Mouse (Mus musculus) olfactory bulb, adult 2 months (tissue): Measurements from ENCODE around the gene AL732309.1. TPM values are rescaled to one million over a fixed set of nuclear protein-coding genes. Genes with fewer than 3 reads are reported as not detected.

Source experiments
- H3K27ac ChIP-seq: fragments of 200-500 bp; 2 replicates; pipeline ENCODE4 v1.5.1; 2012; ENCODE audit warnings: low read depth, low read length; ENCODE audit not compliant: insufficient read depth
- H3K4me1 ChIP-seq: fragments of 200-500 bp; 2 replicates; pipeline ENCODE4 v1.6.1; 2012; ENCODE audit warnings: low read length; ENCODE audit not compliant: control insufficient read depth, insufficient read depth
- H3K4me3 ChIP-seq: fragments of 200-500 bp; 2 replicates; pipeline ENCODE4 v1.5.1; 2012; ENCODE audit warnings: mild to moderate bottlenecking, low read depth, low read length, moderate library complexity; ENCODE audit not compliant: insufficient read depth
- CTCF ChIP-seq: fragments of 200-500 bp; IDR thresholded peaks from 2 replicates; pipeline ENCODE4 v1.5.1; 2012; ENCODE audit warnings: low read depth, mild to moderate bottlenecking, low read length, moderate library complexity; ENCODE audit not compliant: insufficient read depth
- POLR2A ChIP-seq: fragments of 200-500 bp; IDR thresholded peaks from 2 replicates; pipeline ENCODE4 v1.6.1; 2012; ENCODE audit warnings: mild to moderate bottlenecking, low read depth, low read length, moderate library complexity; ENCODE audit not compliant: insufficient read depth
- WGBS: fragments of 180-500 bp; shearing (Covaris S2); methylation state at CpG from one replicate; pipeline ENCODE4 v1.1.7; 2018; 5-methylcytosine and 5-hydroxymethylcytosine counted together
- polyA plus RNA-seq: library from polyadenylated mRNA; stranded (reverse); fragments of >200 nt; gene quantifications from 2 replicates; pipeline ENCODE4 v1.2.4, GENCODE M21; 2012; ENCODE audit warnings: low replicate concordance; ENCODE audit not compliant: missing spikeins, insufficient read depth, insufficient read length

Gene AL732309.1
- polyA plus RNA-seq, 1 experiment = not detected

- peaks cover 5% of the 10 kb centered on the region for H3K4me1 ChIP-seq
- WGBS = 67% methylated on average over 8 of the region's 8 CpGs
- TF ChIP-seq POLR2A (no peak), CTCF (no peak)
- no peak overlapping the region for H3K4me3 ChIP-seq
- H3K27ac ChIP-seq = peak overlapping the region; percentile 57
Measured at GRCm38 (mm10) chr2:25225811-25226379, 20.8 kb downstream of the AL732309.1 start.

- Histone ChIP-seq H3K4me1 (peaks cover 5% of the 10 kb centered on the region), H3K27ac (peak overlapping the region; percentile 97), H3K4me3 (peak overlapping the region; percentile 90)
- 1% methylated on average over 41 of the region's 41 CpGs for WGBS
- TF ChIP-seq POLR2A (0 out of 2 replicates have a peak, but pooled peaks have one; percentile 45), CTCF (no peak)
Measured at GRCm38 (mm10) chr2:25224766-25225752, 21.6 kb downstream of the AL732309.1 start.

GRCm38 (mm10) chr2:25224492-25224765 lies 22.2 kb downstream of the AL732309.1 start, which contains the start of gene Tubb4b:
Tubb4b (minus strand) TSS chr2:25224702.
- peaks cover 5% of the 10 kb centered on the region for H3K4me1 ChIP-seq
- TF ChIP-seq POLR2A (peak; percentile 99), CTCF (no peak)
- 1% methylated on average over 17 of the region's 17 CpGs for WGBS

GRCm38 (mm10) chr2:25223681-25224491 lies 22.8 kb downstream of the AL732309.1 start:
- 2% methylated on average over 49 of the region's 53 CpGs for WGBS
- H3K4me3 ChIP-seq = peak overlapping the region; percentile 86

More at GRCm38 (mm10) chr2:25224492-25224765, 22.2 kb downstream of the AL732309.1 start, which contains the start of gene Tubb4b:
- Histone ChIP-seq H3K27ac (peak within 1 kb of the TSS; percentile 97), H3K4me3 (peak within 1 kb of the TSS; percentile 90)

GRCm38 (mm10) chr2:25221331-25221772 lies 25.3 kb downstream of the AL732309.1 start:
- WGBS = 74% methylated on average over 5 of the region's 5 CpGs
- TF ChIP-seq CTCF (no peak), POLR2A (no peak)
- Histone ChIP-seq H3K27ac (no peak overlapping the region), H3K4me1 (no peaks in the 10 kb centered on the region), H3K4me3 (no peak overlapping the region)

More at GRCm38 (mm10) chr2:25223681-25224491, 22.8 kb downstream of the AL732309.1 start:
- Histone ChIP-seq H3K27ac (peak overlapping the region; percentile 88), H3K4me1 (peaks cover 2% of the 10 kb centered on the region)
- TF ChIP-seq CTCF (no peak), POLR2A (no peak)

- TF ChIP-seq POLR2A (no peak), CTCF (no peak)
- no peaks in the 10 kb centered on the region for H3K4me1 ChIP-seq
- no peak within 1 kb of the TSS for H3K4me3 ChIP-seq
- no peak within 1 kb of the TSS for H3K27ac ChIP-seq
Measured at GRCm38 (mm10) chr2:25218445-25218844, 28.2 kb downstream of the AL732309.1 start, which contains the start of gene Fam166a. Fam166a (plus strand) TSS chr2:25218745.

GRCm38 (mm10) chr2:25217666-25218065 lies 29.0 kb downstream of the AL732309.1 start:
- WGBS = 70% methylated on average over 2 of the region's 2 CpGs
- TF ChIP-seq CTCF (no peak), POLR2A (no peak)
- Histone ChIP-seq H3K4me1 (no peaks in the 10 kb centered on the region), H3K4me3 (no peak overlapping the region), H3K27ac (no peak overlapping the region)

GRCm38 (mm10) chr2:25214444-25214843 lies 32.2 kb downstream of the AL732309.1 start, which contains the start of gene Stpg3:
Stpg3 (minus strand) TSS chr2:25214637.
- H3K4me1 ChIP-seq = peaks cover 8% of the 10 kb centered on the region
- WGBS = 77% methylated on average over 3 of the region's 3 CpGs
- TF ChIP-seq CTCF (no peak), POLR2A (no peak)
- no peak within 1 kb of the TSS for H3K4me3 ChIP-seq
- no peak within 1 kb of the TSS for H3K27ac ChIP-seq
